Mouse (Mus musculus): ENCODE data around the gene Chka. TPM values are rescaled to one million over a fixed set of nuclear protein-coding genes. Genes with fewer than 3 reads are reported as not detected.

Gene Chka
- total RNA-seq, 1 experiment from 2014 or later, result 46.5 TPM

GRCm38 (mm10) chr19:3912337-3913204, 61.0 kb downstream of the Chka start, which contains the start of gene Ndufs8:
TSS of gene Ndufs8 (minus strand) at chr19:3912774.
- ATAC-seq (replicated peaks; ENCODE audit: low read depth, poor library complexity, severe bottlenecking), result peak; percentile 95

DNA sequence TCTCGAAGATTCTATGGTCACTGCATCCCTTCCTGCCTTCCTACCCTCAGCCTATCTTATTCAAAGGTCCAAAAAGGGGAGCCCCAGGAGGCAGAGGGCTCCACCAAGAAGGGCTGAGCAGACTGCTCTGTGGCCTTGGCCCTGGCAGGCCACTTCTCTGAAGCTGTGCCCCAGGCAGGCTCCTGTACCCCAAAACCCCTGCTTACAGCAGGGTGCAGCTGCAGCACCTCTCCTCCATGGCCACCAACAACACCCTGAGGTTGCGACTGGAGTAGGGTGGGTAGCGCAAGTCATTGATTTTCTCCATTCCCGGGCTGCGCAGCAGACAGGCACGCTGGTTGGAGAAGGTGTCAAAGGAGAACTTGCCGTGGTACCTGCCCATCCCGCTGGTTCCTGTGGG, 62.1 kb downstream of the Chka start:
- no peak for ATAC-seq (replicated peaks; ENCODE audit: low read depth, poor library complexity, severe bottlenecking)

GRCm38 (mm10) chr19:3914535-3914934, 63.0 kb downstream of the Chka start:
- no peak for ATAC-seq (replicated peaks; ENCODE audit: low read depth, poor library complexity, severe bottlenecking)

DNA sequence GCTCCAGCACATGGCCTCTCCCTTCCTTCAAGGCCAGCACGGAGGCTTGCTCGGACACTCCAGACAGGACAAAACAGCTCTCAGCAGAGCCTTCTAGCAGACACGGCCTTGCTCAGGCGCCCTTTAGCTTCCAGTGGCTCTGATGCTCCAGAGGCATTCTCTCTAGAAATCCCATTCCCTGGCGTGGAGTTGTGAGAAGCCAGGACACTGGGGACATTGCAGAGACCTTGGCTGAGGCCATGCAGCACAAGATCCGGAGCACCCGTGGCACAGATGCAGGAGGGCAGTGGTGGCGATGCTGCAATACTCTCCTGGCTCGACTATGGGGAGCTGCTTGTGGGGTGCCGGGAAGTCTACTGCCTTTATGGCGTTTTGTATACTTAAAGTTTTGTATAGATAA, 65.2 kb downstream of the Chka start:
- ATAC-seq (replicated peaks; ENCODE audit: low read depth, poor library complexity, severe bottlenecking), result no peak

GRCm38 (mm10) chr19:3919928-3920327, 68.4 kb downstream of the Chka start:
- ATAC-seq (replicated peaks; ENCODE audit: low read depth, poor library complexity, severe bottlenecking), result no peak

GRCm38 (mm10) chr19:3922661-3923371, 71.2 kb downstream of the Chka start:
- peak; percentile 42 for ATAC-seq (replicated peaks; ENCODE audit: low read depth, poor library complexity, severe bottlenecking)

DNA sequence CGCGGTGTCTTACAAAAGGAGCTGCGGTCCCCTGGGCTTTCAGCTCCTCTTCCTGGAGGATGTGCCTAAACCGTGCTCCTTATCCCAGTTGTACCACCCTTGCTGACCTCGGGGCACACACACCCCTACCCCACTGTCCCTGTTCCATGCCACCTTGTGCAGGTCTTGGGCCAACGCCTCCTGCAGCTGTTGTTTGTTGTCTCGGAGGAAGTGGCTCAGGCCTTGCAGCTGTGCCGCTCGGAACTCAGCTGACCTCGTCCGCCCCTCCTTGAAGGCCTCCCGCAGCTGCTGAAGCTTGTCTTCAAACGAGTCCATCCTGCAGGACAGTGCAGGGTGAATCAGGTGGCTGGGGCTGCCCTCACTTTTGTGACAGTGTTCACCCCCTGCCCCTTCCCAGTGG, 72.0 kb downstream of the Chka start:
- ATAC-seq (replicated peaks; ENCODE audit: low read depth, poor library complexity, severe bottlenecking), result peak; percentile 54

DNA sequence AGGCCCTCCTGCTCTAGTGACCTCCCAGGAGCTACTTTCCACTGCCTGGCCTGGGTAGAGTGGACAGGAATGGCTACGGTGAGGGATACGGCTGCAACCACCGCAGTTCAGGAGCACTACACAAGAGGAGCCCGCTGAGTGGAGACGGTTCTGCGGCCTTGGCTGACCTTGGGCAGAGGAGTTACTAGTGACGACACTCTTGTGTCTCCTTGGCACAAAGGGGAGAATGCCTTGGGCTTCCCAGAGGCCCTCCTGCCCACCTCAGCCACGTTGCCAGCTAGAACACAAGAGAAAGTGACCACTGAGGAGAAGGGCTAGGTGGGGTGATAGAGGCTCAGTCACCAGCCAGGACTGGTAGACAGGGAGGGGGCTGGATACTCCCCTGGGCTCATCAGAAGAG, 72.6 kb downstream of the Chka start:
- no peak for ATAC-seq (replicated peaks; ENCODE audit: low read depth, poor library complexity, severe bottlenecking)

DNA sequence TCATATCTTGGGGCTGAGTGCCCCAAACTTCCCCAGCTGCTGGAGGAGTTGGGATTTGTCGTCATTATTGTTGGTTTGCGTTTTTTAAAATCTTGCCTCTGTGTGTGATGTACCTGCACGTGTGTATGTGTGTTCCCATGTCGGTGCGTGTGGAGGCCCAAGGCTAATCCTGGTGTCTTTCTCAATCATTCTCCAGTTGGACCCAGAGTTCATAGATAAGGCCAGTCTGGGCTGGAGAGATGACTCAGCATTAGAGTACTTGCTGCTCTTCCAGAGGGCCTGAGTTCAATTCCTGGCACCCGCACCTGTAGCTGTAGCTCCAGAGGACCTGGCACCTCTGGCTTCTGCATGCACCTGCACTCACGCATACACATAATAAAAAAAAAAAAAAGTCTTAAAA, 73.3 kb downstream of the Chka start:
- ATAC-seq (replicated peaks; ENCODE audit: low read depth, poor library complexity, severe bottlenecking), result no peak

GRCm38 (mm10) chr19:3925859-3926258, 74.3 kb downstream of the Chka start:
- no peak for ATAC-seq (replicated peaks; ENCODE audit: low read depth, poor library complexity, severe bottlenecking)

GRCm38 (mm10) chr19:3926279-3926678, 74.7 kb downstream of the Chka start:
- no peak for ATAC-seq (replicated peaks; ENCODE audit: low read depth, poor library complexity, severe bottlenecking)

DNA sequence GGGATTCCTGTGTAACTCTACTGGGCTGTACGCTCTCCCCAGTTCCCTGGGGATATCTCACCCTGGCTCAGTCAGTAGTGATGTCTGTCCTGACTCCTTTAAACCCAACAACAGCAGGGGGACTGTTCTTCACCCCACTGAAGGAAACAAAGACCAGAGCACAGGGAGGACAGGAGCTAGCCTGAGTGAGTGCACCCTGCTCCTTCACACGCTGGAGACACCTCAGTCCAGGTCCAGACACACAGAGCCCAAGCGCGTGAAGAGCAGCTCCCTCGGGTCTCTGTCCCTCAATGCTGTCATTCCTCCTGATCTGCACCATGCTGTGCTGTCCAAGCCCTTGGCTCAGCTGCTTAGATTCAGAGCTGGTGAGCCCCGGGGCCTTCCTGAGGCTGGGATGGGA, 75.1 kb downstream of the Chka start:
- no peak for ATAC-seq (replicated peaks; ENCODE audit: low read depth, poor library complexity, severe bottlenecking)

DNA sequence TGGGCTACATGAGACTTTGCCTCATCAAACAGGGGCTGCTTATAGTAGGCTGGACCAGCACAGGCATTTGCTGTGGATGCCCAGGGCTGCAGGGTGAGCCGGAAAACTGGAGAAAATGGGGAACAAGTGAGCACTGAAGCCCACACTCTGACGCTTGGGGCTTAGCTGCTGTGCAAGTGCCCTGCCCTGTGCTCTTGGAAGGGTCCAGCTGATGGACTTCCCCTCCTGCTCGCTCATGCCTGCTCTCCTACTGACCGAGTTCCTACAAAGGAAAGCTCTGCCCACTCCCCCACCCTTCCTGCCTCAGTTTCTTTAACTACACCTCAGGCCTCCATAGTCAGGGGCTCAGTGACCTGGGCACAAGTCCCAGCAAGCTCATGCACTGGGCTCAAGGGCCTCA, 76.4 kb downstream of the Chka start:
- no peak for ATAC-seq (replicated peaks; ENCODE audit: low read depth, poor library complexity, severe bottlenecking)

DNA sequence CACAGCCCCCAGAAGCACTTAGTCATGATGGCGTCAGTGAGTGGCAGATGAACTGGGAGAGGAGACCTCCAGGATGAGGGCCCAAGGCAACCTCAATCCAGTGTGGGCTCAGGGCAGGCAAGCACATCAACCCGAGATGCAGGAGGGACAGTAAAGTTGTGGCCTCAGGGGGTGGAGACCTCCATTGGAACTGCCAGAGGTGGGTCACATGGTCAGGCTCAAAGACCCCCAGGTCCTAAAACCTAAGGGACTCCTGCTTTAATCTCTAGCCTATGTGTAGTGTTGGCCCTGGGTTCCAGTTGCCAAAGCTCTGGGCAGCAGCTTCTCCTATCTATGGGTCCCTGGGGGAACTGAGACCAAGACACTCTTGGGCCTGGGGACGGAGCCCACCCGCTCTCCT, 77.2 kb downstream of the Chka start:
- no peak for ATAC-seq (replicated peaks; ENCODE audit: low read depth, poor library complexity, severe bottlenecking)

GRCm38 (mm10) chr19:3929211-3929941, 77.8 kb downstream of the Chka start, which contains the start of gene Aldh3b1:
TSS of gene Aldh3b1 (minus strand) at chr19:3929808.
- peak; percentile 73 for ATAC-seq (replicated peaks; ENCODE audit: low read depth, poor library complexity, severe bottlenecking)

DNA sequence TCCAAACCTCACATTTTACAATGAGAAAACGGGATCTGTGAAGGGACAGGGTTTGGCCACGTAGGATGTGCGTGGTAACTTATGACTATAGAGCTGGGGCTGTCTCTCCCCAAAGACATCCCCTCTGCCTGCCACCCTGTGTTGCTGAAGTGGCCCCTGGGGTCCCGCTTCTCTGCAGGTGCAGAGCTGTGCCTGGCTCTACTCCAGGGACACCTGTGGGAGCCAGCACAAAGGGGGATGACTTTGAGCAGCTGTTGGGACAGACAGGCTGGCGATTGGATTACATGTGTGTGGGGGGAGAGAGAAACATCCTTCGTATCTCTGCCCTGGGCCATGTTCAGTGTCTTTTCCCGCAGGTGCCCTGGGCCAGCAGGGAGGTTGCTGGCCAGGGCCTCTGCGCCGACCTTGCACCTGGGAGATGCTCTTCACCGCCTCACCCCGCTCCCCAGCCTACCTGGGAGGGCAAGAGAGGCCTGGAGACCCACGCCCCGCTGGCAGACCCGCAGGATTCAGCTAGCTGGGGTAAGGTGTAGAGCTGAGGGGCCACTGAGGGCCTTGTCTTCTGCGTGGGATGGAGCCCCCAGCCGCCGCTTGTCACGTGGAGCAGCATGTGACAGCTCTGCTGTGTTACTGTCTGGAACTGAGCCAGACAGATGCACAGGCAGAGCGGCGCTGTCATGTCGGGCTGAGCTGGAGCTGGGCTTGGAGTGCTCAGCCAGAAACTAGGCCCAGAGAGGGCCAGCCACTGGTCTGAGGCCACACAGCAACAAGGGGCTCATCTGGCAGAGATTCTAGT, 78.9 kb downstream of the Chka start:
- no peak for ATAC-seq (replicated peaks; ENCODE audit: low read depth, poor library complexity, severe bottlenecking)

GRCm38 (mm10) chr19:3931716-3932115, 80.1 kb downstream of the Chka start:
- ATAC-seq (replicated peaks; ENCODE audit: low read depth, poor library complexity, severe bottlenecking), result peak; percentile 14; the same call in 1 of the 2 replicates

DNA sequence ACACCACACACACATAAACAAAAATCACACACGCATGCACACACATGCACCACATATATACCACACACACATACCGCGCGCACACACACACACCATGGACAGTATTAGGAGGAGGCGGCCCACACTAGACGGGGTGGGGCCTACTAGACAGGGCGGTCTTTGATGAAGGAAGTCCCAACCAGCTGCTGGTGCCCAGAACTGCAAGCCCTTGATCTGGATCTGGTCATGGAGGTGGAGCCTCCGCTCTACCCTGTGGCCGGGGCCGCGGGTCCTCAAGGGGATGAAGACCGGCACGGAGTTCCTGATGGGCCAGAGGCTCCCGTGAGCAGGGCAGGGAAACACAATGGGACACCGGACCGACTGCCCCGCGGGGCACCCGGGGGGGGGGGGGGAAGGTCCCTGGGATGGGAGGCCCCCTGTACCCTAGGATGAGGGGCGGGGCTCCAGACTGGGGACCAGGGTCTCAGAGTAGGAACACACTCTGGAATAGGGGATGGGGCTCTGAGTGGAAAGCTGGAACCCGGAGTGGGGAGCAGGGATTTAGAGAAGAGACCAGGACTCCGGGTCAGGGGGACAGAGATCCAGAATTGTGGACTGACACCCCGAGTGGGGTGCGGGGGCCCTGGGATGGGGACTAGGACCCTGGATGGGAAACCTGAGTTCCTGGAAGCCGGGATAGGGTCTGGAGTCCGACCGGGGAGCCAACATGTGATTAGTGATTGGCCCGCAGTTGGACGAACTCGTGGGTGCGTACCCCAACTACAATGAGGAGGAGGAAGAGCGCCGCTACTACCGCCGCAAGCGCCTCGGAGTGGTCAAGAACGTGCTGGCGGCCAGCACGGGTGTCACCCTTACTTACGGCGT, 83.7 kb downstream of the Chka start, which contains the start of gene Unc93b1:
TSS of gene Unc93b1 (plus strand) at position 155 of the 864 bp plus-strand sequence.
- ATAC-seq (replicated peaks; ENCODE audit: low read depth, poor library complexity, severe bottlenecking), result peak; percentile 85
